Mouse (Mus musculus): Measurements from ENCODE around the gene Atl1.

Gene Atl1

DNA sequence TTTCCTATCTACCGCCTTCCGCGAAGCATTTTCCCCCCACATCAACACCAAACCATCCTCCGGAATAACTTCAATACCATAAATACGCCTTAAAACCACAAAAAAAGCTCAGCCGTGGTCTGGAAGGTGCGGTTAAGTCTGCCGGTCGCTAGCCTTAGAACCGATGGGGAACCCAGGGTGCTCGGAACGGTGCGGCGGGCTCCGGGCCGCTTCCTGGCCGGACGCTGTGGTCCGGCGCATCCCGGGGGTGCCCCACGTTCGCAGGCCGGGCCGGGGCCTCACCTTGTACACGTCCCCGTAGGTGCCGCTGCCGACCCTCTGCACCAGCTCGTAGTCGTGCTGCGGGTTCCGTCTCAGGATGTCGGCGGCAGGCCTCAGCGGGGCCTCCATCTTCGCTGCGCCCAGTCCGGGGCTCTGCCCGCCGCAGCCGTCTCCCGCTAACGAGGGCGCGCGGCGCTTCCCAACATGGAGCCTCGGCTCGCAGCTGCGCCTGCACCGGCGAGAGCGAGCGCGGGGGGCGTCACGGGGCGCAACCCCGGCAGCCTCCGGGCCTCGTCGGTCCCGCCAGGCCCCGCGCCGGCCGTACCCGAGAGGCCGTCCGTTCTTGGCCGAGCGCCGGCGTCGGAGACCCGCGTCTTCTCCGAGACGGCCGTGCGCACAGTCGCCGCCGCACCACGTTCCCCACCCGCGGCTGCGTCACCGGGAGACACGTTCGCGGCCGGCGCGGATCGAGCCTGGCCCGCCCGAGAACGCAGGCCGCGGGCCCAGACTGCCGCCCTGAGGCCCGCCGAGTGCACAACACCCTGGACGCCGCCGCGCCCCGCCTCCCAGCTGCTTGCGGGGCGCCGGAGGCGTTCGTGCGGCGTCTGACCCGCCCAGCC is at the start of gene Atl1, which contains the start of gene Map4k5:
Gene Atl1, plus strand, starts transcription at position 244 of the 881 bp plus-strand sequence.
Gene Map4k5, minus strand, starts transcription at position 830 of the 881 bp plus-strand sequence.
- in situ Hi-C loops (cut with MboI): loop anchor here (10.0 kb wide), 1 partner anchor 138 kb away; no protein-coding TSS in a partner anchor

DNA sequence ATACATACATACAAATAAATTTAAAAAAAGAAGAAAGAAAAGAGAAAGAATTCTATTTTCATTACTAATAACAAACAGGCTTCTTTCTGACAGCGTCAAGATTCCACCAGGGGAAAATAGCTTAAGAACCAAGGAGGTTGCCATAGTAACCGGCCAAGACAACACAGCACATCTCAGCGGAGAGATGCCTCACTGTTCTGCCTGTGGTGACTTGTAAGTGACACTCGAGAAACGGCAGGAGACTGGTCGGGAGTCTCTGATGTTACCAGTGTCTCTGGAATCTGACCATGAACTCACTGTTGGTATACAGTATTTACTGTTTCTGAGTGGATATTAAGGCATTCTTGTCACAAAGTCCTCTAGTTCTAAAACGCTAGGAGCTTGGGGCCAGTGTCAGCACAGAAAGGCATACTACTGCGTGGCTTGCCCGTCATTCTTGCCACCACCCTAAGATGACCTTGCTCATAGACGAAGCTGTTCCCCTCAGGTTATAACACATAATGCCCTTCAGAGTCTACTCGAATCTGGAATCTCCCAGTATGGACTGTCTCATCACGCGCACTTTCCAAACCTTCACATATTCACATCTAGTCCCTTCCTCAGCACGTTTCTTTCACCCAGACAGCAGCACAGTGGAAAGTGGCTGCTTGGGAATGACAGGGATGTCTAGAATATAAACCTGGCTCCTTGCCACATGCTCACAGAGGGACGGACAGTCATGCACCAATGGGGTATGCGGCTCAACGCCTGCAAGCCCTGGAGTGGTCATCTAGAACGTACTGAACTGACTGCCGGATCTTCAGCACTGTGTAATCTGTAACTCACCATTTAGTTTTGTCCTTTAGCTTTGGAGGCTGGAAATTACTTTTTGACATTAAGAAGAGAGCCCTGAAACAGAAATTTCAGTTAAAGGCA is 48.6 kb upstream of the Atl1 start:
- in situ Hi-C loops (cut with MboI): no loop called here

DNA sequence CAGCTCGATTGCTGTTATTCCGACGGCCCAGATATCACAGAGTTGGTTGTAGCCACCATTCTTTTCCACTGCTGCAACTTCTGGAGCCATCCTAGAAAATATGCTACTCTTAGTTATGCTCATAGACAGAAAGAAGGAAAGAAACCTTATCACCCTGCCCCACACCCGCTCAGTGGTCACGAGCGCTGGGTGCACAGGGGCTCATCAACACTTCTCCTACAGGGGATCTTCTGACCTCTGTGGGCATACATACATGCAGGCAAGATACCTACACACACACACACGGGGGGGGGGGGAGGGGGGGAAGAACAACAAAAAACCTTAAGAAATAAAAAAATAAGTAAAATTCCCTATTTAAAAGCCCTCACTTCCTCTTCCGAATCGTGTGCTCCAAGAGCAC is 46.7 kb upstream of the Atl1 start:
- in situ Hi-C loops (cut with MboI): no loop called here

DNA sequence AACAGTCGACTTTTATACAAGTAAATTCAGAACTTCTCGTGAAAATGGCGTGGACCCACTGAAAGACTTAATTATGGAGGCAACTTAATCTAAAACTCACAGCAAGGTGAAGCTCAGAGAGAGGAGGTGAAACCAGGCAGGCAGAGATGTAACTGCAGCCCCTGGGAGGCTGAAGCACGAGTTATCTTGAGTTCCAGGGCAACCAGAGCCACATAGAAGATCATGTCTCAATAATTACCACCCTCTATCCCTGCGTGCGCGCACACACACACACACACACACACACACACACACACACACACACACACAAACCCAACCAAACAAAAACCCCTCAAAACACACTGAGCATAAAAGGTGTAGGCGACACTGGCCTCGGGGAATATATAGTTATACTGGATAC is 45.9 kb upstream of the Atl1 start:
- in situ Hi-C loops (cut with MboI): no loop called here

DNA sequence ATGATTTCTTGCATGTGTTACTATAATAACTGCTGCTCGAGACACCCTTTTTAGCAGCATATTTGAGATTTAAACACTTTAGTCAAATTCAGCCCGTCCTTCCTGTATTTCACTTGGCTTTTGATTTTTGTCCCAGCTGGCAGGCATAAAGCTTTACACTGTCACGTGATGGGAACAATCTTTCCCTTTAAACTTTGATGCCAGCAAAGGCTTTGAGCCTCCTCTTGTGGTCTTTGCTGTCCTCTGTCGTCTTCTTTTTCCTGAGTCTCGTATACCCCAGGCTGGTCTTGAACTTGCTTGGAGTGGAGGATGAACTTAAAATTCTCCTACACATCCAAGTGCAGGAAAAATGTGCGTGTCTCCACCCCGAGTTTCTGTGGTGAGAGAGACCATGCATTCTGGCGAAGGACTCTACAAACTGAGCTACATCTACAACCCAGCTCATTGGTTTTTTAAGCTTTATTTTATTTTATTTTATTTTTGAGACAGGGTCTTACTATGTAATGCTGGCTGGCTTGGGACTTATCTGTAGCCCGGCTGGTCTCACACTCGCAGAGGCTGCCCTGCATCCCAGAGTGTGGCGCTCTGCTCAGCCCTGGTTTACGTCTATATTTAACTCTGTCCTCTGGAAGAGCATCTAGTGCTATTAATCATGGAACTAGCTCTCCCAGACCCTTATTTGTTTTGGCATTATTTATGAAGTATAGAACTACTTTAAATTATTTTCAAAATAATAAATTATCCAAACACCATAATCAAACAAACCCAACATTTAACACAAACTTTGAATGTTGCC is 44.1 kb upstream of the Atl1 start:
- in situ Hi-C loops (cut with MboI): no loop called here

DNA sequence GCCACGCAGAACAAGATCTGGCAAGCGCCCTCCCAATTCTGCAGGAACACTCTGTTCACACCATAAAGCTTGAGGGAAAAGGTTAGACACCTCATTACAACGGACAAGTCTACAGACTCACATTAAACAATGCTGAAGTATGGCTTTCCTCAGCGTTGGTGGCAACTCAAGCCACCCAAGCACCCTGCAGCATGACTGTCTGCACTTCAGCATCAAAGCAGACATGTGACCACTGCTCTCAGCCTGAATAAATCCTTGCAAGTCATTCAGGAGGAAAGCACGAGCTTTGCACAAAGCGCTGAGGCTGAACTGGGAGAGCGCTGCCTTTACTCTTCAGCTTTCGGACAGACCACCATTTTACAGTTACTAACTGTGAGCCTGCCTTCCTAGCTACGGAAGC is 40.1 kb upstream of the Atl1 start:
- in situ Hi-C loops (cut with MboI): no loop called here

GRCm38 (mm10) chr12:69853387-69853786 is 39.0 kb upstream of the Atl1 start:
- in situ Hi-C loops (cut with MboI): no loop called here

DNA sequence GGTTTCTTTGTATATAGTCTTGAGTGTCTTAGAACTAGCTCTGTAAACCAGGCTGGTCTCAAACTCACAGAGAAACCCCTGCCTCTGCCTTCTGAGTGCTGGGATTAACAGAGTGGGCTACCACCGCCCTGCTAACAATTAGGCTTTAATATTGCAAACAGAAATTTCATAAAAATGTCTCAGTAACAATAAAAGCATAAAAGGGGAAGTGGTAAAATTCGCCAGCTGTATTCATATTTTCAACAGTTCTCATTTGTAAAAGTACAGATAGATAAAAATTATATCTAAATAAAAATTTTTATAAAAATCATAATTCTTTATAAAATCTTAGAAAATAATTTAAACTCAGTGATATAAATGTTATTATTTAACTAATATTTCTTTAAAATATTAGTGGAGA is 38.5 kb upstream of the Atl1 start:
- in situ Hi-C loops (cut with MboI): no loop called here

GRCm38 (mm10) chr12:69855641-69856300 is 36.6 kb upstream of the Atl1 start:
- in situ Hi-C loops (cut with MboI): no loop called here

DNA sequence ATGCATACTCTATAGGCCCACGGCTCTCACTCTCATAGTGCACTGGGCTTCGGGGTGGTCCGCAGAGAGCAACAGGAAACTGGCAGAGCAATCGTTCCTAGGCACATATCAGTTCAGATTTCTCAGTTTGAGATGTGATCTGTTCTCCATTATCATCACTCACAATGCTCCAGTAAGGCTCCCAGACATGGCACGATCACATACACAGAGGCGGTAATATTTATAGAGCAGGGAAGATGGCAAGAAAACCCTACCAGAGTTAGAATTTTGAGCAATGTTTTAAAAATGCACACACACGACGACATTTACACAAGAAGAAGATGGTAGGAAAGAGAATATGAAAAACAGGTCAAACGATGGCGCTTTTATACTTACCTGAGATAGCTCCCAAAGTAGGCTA is 36.0 kb upstream of the Atl1 start:
- in situ Hi-C loops (cut with MboI): no loop called here

DNA sequence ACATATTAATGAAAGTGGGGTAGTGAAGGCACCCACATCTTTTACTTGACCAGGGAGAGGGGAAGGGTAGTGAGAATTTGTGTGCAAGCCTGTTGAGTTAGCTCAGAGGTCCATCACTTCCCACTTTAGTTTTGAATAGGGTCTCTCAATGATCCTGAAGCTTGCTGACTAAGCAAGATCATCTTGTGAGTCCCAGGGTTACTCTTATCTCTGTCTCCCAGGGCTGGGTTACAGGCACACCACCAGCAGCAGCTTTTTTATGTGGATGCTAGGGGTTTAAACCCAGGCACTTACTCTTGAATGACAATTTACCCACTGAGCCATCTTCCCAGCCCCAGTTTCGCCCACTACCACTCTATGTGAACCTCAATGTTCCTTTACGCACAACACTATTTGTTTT is 34.8 kb upstream of the Atl1 start:
- in situ Hi-C loops (cut with MboI): no loop called here

GRCm38 (mm10) chr12:69858847-69859246 is 33.6 kb upstream of the Atl1 start:
- in situ Hi-C loops (cut with MboI): no loop called here

GRCm38 (mm10) chr12:69863505-69863904 is 28.9 kb upstream of the Atl1 start:
- in situ Hi-C loops (cut with MboI): no loop called here

DNA sequence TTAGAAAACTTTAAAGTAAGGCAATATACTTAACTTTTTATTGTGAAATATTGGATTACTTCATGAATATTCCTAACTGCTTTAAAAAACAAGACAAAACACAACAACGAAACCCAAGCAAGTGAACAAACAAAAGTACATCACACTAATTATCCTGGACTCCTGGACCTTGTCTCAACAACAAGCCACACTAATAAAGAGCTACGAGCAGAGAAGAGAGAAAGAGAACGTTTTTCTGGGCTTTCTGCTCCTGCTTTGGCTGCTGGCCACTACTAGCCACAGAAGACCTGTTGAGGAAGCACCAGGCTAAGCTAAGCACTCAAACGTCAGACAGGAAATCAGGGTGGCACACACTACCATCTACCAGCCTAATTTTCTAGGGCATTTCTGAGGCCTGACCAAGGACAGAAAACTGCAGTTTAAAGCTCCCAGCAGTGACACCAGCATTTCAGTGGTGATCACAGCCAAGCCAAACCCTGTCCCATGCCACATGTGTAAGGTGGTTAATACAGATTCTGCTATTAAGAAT is 28.2 kb upstream of the Atl1 start:
- in situ Hi-C loops (cut with MboI): no loop called here

- in situ Hi-C loops (cut with MboI): no loop called here
Measured at GRCm38 (mm10) chr12:69867338-69867737, 25.1 kb upstream of the Atl1 start.

- in situ Hi-C loops (cut with MboI): no loop called here
Measured at GRCm38 (mm10) chr12:69871632-69872031, 20.8 kb upstream of the Atl1 start.

GRCm38 (mm10) chr12:69877842-69878363 is 14.5 kb upstream of the Atl1 start:
- in situ Hi-C loops (cut with MboI): no loop called here

GRCm38 (mm10) chr12:69879172-69879665 is 13.2 kb upstream of the Atl1 start:
- in situ Hi-C loops (cut with MboI): no loop called here

DNA sequence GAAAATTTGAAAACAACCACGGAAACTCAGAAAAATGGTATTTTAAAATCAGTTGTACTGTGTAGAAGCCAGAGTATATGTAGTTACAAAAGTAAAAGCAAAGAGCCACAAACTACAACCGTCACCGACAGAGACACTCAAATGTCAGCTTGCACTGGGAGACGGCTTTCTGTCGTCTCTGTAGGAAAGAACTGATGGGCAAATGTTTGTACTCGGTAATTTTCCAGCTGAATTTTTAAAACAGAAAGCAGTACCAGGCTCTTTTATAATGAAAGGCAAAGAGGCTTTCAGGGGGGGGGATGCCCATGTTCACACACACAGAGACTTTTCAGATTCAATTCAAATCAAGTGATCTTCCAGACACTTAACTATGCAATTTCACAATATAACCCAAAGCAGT is 12.7 kb upstream of the Atl1 start:
- in situ Hi-C loops (cut with MboI): no loop called here

GRCm38 (mm10) chr12:69881198-69881905 is 11.1 kb upstream of the Atl1 start:
- in situ Hi-C loops (cut with MboI): no loop called here
